Mouse (Mus musculus) layer of hippocampus, postnatal 36 days (tissue): ENCODE data around the gene Cacna1d. TPM values are rescaled to one million over a fixed set of nuclear protein-coding genes. Genes with fewer than 3 reads are reported as not detected.

Source experiments
- DNase-seq, 2 experiments: peaks; one replicate each; pipeline ENCODE4 v3.0.0; 2022
- total RNA-seq, 2 experiments: library from RNA; stranded (reverse); gene quantifications; 2 replicates each; pipeline ENCODE4 v1.2.3; 2021

Gene Cacna1d
- total RNA-seq, 2 experiments from 2014 or later: 41.8 to 60.0 TPM

GRCm38 (mm10) chr14:30458820-30459219 lies 32.4 kb downstream of the Cacna1d start:
- no peak for DNase-seq

DNA sequence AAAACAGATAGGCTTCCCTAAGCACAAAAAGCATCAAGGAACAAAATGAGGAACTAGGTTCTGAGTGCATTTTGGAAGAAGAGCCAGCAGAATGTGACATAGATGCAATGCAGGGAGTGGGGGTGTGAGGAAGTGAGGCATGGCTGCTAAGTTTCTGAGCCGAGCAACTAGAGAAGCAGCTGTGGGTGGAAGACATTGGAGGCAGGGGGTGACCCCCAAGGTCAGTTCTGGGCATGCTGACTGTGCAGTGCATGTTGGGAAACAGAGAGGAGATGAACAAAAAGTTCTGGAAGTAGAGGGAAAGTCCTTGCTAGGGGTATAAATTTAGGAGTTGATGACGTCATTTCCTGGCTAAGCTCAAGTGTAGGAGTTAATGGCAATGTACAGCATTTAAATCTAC lies 33.4 kb downstream of the Cacna1d start:
- DNase-seq: no peak

DNA sequence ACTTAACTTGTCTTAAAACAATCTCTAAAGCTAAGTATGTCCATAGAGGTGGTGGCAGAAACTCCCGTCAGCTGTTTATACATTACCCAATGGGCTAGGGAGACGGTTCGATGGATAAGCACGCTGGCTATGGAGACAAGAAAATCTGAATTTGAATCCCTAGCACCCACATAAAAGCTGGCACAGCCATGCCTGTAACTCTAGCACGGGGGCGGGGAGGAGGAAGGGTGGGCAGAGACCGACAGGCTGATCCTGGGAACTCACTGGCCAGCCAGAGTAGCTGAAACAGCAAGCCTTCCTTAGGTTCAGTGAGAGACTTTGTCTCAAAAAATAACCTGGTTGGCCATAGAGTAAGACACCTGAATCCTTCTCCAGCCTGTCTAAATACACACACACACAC lies 33.8 kb downstream of the Cacna1d start:
- DNase-seq: peak in 1 of 2 experiments; percentile 20

- DNase-seq: no peak
These were observed 35.3 kb downstream of the Cacna1d start for GRCm38 (mm10) chr14:30455801-30456595.

- DNase-seq: no peak
These were observed 51.3 kb downstream of the Cacna1d start for GRCm38 (mm10) chr14:30439915-30440314.

DNA sequence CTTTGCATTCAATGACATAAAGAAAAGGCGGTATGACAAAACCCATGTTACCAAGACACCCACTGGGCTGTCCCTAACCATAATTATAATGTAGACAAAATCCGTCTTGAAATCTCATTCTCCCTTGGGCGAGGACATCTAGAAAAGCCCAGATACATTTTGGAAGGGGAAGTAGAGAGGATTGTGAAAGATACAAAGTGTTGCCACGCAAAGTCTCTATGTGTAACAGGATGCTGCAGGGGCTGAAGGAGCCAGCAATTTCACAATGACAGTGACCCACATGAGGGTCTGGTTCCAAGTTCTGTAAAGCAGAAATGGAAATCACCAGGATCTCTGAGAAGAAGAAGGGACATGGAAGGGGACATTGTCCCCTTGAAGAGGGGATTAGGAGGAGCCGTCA lies 55.9 kb downstream of the Cacna1d start:
- no peak for DNase-seq

DNA sequence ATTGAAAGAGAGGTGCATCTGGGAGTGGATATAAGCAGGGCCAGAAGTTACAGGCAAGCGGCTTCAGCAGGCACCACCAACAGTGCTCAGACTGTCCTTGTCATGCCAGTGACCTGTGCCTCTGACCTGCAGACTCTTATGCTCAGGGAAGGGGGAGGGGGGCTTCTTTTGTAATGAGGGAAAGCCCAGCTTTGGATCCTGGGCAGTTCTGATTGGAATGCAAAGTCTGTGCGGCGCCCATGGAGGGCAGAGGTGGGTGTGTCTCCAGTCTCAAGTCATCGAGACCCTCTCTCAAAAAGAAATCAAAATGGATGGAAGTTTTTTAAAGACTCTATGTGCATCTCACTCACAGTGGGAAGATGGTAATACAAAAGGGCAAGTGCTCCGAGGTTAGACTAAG lies 60.8 kb downstream of the Cacna1d start:
- DNase-seq: no peak

GRCm38 (mm10) chr14:30430026-30430425 lies 61.2 kb downstream of the Cacna1d start:
- no peak for DNase-seq

DNA sequence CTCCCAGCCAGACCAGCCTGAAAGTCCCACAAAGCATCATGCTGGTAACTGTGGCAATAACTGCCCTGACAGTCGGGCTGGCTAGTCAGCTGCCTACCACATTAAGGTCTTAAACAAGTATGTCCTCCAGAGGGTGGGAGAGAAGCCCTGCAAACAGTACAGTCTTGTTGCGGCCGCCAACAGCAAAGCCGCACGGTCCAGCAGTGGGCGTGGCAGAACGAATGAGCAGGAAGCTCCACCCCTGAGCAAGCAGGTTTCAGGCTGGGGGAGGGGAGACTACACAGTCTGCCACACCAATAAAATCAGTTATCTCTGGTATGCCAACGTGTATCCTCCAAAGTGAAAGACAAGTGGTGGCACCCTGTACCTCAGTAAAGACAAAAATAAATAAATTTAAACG lies 61.6 kb downstream of the Cacna1d start:
- no peak for DNase-seq

DNA sequence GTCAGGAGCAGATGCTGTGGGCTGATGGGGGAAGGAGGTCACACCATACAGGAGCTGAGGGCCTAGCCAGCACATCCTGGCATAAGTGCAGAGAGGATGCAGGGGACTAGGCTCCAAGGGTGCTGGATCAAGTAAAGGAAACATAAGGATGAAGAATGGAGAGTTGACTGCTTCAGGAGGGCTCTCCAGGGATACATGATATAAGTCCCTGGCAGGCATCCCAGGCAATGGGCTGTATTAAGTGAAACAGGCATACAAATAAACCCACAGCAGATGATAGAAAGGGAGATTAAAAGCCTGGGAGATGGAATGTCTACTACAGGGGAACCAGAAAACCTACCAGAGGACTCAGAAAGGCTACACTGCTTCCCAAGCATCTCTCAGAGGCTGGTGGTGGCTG lies 62.5 kb downstream of the Cacna1d start:
- DNase-seq: no peak

- no peak for DNase-seq
These were observed 65.4 kb downstream of the Cacna1d start for GRCm38 (mm10) chr14:30425876-30426275.

DNA sequence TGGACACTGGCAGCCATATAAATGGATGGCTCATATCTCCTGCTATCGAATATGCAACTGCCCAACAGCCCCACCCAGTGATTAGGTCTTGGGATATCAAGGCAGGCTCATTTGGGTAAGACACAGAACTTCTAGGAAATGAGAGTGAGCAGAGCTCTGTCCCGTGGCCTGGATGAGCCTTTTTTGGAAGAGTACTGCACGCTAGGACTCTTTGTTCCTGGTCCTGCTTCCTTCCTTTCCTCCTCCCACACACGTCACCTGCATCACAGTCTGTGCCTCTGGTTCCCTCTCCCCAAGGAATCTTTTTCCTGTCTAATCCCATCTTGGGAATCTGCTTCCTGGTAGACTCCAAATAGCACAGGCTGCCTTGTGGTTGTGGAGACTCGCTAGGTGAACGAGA lies 66.1 kb downstream of the Cacna1d start:
- no peak for DNase-seq

DNA sequence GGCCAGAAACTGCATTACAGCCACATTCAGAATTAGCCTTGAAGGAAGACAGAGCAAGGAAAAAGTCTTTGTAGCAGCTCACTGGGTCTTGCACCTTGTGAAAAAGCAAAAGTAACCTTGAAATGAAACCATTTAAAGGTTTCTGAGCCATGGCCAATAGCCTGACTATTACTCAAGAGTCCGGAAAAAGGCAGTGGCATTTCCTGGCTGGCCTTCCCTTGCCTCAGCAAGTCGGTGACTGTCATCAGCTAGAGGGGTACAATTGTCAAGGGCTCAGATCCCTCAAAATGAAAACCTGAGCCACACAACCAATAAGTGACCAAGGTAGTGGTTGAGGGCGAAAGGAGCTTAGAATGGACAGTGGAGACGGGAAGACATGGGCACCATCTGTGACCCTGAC lies 66.6 kb downstream of the Cacna1d start:
- no peak for DNase-seq

GRCm38 (mm10) chr14:30422376-30423140 lies 68.7 kb downstream of the Cacna1d start:
- DNase-seq: no peak

GRCm38 (mm10) chr14:30419458-30419857 lies 71.8 kb downstream of the Cacna1d start:
- no peak for DNase-seq

GRCm38 (mm10) chr14:30419046-30419445 lies 72.2 kb downstream of the Cacna1d start:
- DNase-seq: no peak

DNA sequence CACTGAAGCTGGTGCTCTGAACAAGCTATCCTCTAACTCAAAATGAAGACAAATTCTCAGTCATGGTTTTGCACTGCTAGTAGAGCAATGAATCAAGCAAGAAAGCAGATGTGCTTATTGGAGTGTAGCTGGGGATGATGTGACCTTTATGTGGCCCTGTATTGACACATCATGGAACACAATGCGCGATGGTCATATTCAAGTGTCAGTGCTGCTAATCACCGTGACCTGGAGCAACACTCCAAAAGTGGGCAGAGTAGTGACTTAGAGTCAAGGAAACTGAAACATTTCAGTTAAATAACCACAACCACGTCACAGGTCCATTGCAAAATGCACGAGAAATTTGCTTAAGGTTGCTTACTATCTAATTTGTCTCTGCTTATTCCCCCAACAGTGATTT lies 75.4 kb downstream of the Cacna1d start:
- DNase-seq: no peak

GRCm38 (mm10) chr14:30414131-30414530 lies 77.1 kb downstream of the Cacna1d start:
- no peak for DNase-seq

DNA sequence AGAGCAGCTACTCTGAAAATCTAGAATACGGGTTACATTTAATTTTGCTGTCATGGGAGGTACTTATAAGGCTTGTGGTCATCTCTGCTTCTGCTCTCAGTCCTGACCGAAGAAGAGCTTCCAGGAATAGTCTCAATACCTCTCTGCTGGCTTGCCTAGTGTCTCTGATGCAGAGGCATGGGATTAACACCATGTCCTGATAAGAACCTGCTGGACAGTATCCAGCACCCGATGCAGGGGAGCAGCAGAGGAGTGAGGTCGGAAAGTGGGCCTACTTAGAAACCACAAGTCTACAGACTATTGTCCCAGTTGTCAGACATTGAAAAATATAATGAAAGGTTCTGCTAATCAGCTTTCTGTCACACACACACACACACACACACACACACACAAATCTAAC lies 81.9 kb downstream of the Cacna1d start:
- DNase-seq: no peak

DNA sequence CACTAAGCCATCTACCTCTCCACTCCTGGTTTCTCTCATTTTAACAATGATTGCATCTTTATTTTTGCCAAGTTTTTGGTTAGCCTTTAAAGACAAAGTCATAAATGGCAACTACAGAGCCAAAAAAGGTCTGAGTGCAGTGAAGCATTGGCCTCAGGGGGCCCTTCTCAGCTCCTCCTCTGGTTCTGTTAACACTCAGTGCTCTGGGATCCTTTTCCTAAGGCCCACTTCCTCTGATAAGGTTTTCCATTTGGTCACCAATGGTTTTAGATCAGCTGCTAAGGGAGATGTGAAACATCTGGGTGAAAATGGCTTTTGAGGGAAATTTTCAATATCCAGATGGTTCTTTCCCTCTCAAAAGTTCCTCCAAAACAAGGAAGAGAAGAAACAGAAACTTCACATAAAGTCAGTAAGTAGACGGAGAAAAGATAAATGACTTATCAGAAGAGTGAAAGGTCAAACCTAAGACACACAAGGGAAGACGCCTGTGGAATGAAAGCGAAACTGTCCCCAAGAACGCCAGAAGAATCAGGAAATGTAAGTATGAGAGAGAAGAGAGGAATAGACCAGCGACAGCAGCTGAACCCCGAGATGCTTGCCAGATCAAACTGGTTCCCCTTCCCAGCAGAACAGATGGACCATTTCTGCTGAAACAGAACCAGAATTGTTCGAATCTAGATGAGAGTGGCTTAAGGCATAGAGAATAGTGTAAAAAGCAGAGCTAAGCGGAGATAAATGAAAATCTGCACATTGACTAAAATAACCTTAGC lies 85.6 kb downstream of the Cacna1d start:
- DNase-seq: peak; percentile 20 to 31

DNA sequence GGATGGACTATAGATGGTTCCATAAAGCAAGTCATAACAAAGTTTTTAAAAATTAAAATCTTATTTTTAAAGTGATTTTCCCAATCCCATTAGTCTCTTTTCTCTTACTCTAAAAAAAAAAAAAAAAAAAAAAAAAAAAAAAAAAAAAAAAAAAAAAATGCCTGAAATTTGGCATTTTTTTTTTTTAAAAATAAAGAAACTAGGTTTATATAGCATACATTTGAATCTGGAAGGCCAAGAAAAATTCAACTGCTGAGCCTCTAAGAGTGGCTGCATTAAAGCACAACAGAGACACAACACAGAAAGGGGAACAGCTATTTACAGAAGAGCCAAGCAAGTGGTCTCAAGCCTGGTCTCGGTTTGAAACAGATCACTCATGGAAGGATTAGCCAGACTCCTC lies 112.9 kb downstream of the Cacna1d start:
- DNase-seq: no peak

- no peak for DNase-seq
These were observed 118.4 kb downstream of the Cacna1d start for GRCm38 (mm10) chr14:30372878-30373277.

DNA sequence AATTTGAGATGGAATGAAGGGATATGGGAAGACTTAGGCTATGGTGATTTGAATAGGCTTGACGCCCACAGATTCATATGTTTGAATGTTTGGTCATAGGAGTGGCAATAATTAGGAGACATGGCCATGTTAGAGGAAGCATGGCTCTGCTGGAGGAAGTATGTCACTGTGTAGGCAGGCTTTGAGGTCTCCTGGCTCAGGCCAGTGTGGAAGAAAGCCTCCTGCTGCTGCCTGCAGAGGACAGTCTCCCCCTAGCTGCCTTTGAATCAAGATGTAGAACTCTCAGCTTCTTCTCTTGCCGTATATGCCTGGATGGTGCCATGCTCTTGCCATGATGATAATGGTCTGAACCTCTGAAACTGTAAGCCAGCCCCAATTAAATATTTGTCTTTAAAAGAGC lies 120.2 kb downstream of the Cacna1d start:
- DNase-seq: no peak
